Mouse (Mus musculus) stomach, embryonic 15.5 days (tissue): ENCODE results near the gene Macrod1. TPM values are rescaled to one million over a fixed set of nuclear protein-coding genes. Genes with fewer than 3 reads are reported as not detected.

Experiments
- ATAC-seq: fragments of 200-750 bp; cut with Nextera tagmentation; 2 replicates; pipeline ENCODE4 v1.8.0; 2017; ENCODE audit warnings: low read depth, moderate number of reproducible peaks, moderate TSS enrichment; ENCODE audit not compliant: insufficient read depth, low FRiP score
- H3K27ac ChIP-seq: fragments of 300-500 bp; sonication (generic); 2 replicates; pipeline ENCODE4 v1.5.1; 2015; ENCODE audit warnings: mild to moderate bottlenecking, inconsistent platforms
- H3K27me3 ChIP-seq: fragments of 300-500 bp; sonication (generic); replicated peaks from 2 replicates; pipeline ENCODE4 v1.6.1; 2015; ENCODE audit warnings: inconsistent platforms
- H3K36me3 ChIP-seq: fragments of 300-500 bp; sonication (generic); 2 replicates; pipeline ENCODE4 v1.6.1; 2015; ENCODE audit warnings: inconsistent platforms
- H3K4me1 ChIP-seq: fragments of 300-500 bp; sonication (generic); 2 replicates; pipeline ENCODE4 v1.6.1; 2015; ENCODE audit warnings: inconsistent platforms
- H3K4me2 ChIP-seq: fragments of 300-500 bp; sonication (generic); 2 replicates; pipeline ENCODE4 v1.6.1; 2015; ENCODE audit warnings: mild to moderate bottlenecking, inconsistent platforms
- H3K4me3 ChIP-seq: fragments of 300-500 bp; sonication (generic); replicated peaks from 2 replicates; pipeline ENCODE4 v1.5.1; 2015; ENCODE audit warnings: inconsistent platforms
- H3K9ac ChIP-seq: fragments of 300-500 bp; sonication (generic); 2 replicates; pipeline ENCODE4 v1.6.1; 2015; ENCODE audit warnings: inconsistent platforms
- H3K9me3 ChIP-seq: fragments of 300-500 bp; sonication (generic); 2 replicates; pipeline ENCODE4 v1.6.1; 2016; ENCODE audit warnings: inconsistent platforms
- WGBS: fragments of 180-500 bp; shearing (Covaris S2); methylation state at CpG from one replicate; pipeline ENCODE4 v1.1.7; 2015; 5-methylcytosine and 5-hydroxymethylcytosine counted together
- polyA plus RNA-seq: library from polyadenylated mRNA; unstranded; fragments of >200 nt; fragmentation: Nextera tagmentation; extraction: Ambion mirVana; gene quantifications from 2 replicates; pipeline ENCODE4 v1.2.1, GENCODE M21; 2015

Macrod1 gene
- polyA plus RNA-seq, 1 experiment from 2014 or later: 13.3 TPM

GRCm38 (mm10) chr19:7217926-7218267, 161.3 kb downstream of the Macrod1 start:
- Histone ChIP-seq H3K4me1 (peaks cover 27% of the 10 kb centered on the region), H3K4me2 (peak overlapping the region; percentile 51), H3K4me3 (peak overlapping the region; percentile 85), H3K27ac (no peak overlapping the region), H3K9ac (no peak overlapping the region), H3K9me3 (no peaks in the 10 kb centered on the region), H3K27me3 (no peaks in the 10 kb centered on the region), H3K36me3 (peaks cover 17% of the 10 kb centered on the region)
- ATAC-seq: peak; percentile 0; the same call in 1 of the 2 replicates
- WGBS: 7% methylated on average over 6 of the region's 6 CpGs

- H3K9me3 ChIP-seq: no peaks in the 10 kb centered on the region
- H3K9ac ChIP-seq: no peak overlapping the region
- 95% methylated on average over 5 of the region's 5 CpGs for WGBS
- H3K4me3 ChIP-seq: no peak overlapping the region
- H3K36me3 ChIP-seq: peaks cover 15% of the 10 kb centered on the region
- H3K4me2 ChIP-seq: no peak overlapping the region
- no peak overlapping the region for H3K27ac ChIP-seq
- no peak for ATAC-seq
- H3K4me1 ChIP-seq: peaks cover 27% of the 10 kb centered on the region
- no peaks in the 10 kb centered on the region for H3K27me3 ChIP-seq
Observed at GRCm38 (mm10) chr19:7218753-7219152, 162.1 kb downstream of the Macrod1 start.

GRCm38 (mm10) chr19:7222196-7222595, 165.6 kb downstream of the Macrod1 start:
- Histone ChIP-seq H3K36me3 (peaks cover 3% of the 10 kb centered on the region; the same call in 1 of the 2 replicates), H3K4me3 (no peak overlapping the region), H3K9me3 (no peaks in the 10 kb centered on the region), H3K4me1 (peaks cover 4% of the 10 kb centered on the region), H3K9ac (no peak overlapping the region), H3K27ac (no peak overlapping the region), H3K4me2 (no peak overlapping the region), H3K27me3 (no peaks in the 10 kb centered on the region)
- 78% methylated on average over 6 of the region's 6 CpGs for WGBS
- ATAC-seq: no peak

- H3K4me2 ChIP-seq: no peak overlapping the region
- no peak overlapping the region for H3K27ac ChIP-seq
- no peak overlapping the region for H3K9ac ChIP-seq
- no peaks in the 10 kb centered on the region for H3K4me1 ChIP-seq
- H3K36me3 ChIP-seq: peaks cover 12% of the 10 kb centered on the region
- no peaks in the 10 kb centered on the region for H3K9me3 ChIP-seq
- ATAC-seq: no peak
- H3K27me3 ChIP-seq: no peaks in the 10 kb centered on the region
- no peak overlapping the region for H3K4me3 ChIP-seq
Observed at GRCm38 (mm10) chr19:7223488-7223887, 166.9 kb downstream of the Macrod1 start.

GRCm38 (mm10) chr19:7224253-7224652, 167.6 kb downstream of the Macrod1 start:
- no peak overlapping the region for H3K4me2 ChIP-seq
- no peak for ATAC-seq
- WGBS: 88% methylated on average over 3 of the region's 3 CpGs
- no peaks in the 10 kb centered on the region for H3K4me1 ChIP-seq
- H3K9me3 ChIP-seq: no peaks in the 10 kb centered on the region
- no peaks in the 10 kb centered on the region for H3K27me3 ChIP-seq
- H3K9ac ChIP-seq: no peak overlapping the region
- H3K27ac ChIP-seq: no peak overlapping the region
- H3K4me3 ChIP-seq: no peak overlapping the region
- peaks cover 16% of the 10 kb centered on the region for H3K36me3 ChIP-seq

- no peaks in the 10 kb centered on the region for H3K4me1 ChIP-seq
- 84% methylated on average over 9 of the region's 9 CpGs for WGBS
Observed at GRCm38 (mm10) chr19:7225096-7225690, 168.6 kb downstream of the Macrod1 start.

GRCm38 (mm10) chr19:7226511-7226914, 169.9 kb downstream of the Macrod1 start:
- Histone ChIP-seq H3K4me3 (no peak overlapping the region), H3K9ac (no peak overlapping the region), H3K27ac (peak overlapping the region; percentile 58), H3K4me2 (no peak overlapping the region), H3K4me1 (no peaks in the 10 kb centered on the region), H3K36me3 (peaks cover 35% of the 10 kb centered on the region), H3K9me3 (no peaks in the 10 kb centered on the region), H3K27me3 (no peaks in the 10 kb centered on the region)
- ATAC-seq: peak; percentile 50
- 73% methylated on average over 6 of the region's 6 CpGs for WGBS

More at GRCm38 (mm10) chr19:7225096-7225690, 168.6 kb downstream of the Macrod1 start:
- Histone ChIP-seq H3K9me3 (no peaks in the 10 kb centered on the region), H3K36me3 (peaks cover 25% of the 10 kb centered on the region), H3K4me2 (no peak overlapping the region), H3K27me3 (no peaks in the 10 kb centered on the region), H3K9ac (no peak overlapping the region), H3K4me3 (no peak overlapping the region), H3K27ac (no peak overlapping the region)
- ATAC-seq: no peak

- H3K27ac ChIP-seq: no peak overlapping the region
- H3K27me3 ChIP-seq: no peaks in the 10 kb centered on the region
- H3K4me2 ChIP-seq: no peak overlapping the region
- H3K4me3 ChIP-seq: no peak overlapping the region
- H3K9ac ChIP-seq: no peak overlapping the region
- ATAC-seq: peak; percentile 72; the same call in 1 of the 2 replicates
- peaks cover under 1% of the 10 kb centered on the region for H3K4me1 ChIP-seq
- peaks cover 25% of the 10 kb centered on the region for H3K36me3 ChIP-seq
- H3K9me3 ChIP-seq: no peaks in the 10 kb centered on the region
- 55% methylated on average over 8 of the region's 8 CpGs for WGBS
Observed at GRCm38 (mm10) chr19:7234537-7235221, 178.1 kb downstream of the Macrod1 start.

GRCm38 (mm10) chr19:7235461-7235860, 178.9 kb downstream of the Macrod1 start:
- Histone ChIP-seq H3K27ac (no peak overlapping the region), H3K27me3 (no peaks in the 10 kb centered on the region), H3K4me1 (peaks cover 7% of the 10 kb centered on the region), H3K9me3 (no peaks in the 10 kb centered on the region), H3K4me3 (no peak overlapping the region), H3K4me2 (no peak overlapping the region), H3K9ac (no peak overlapping the region), H3K36me3 (peaks cover 17% of the 10 kb centered on the region)
- WGBS: 94% methylated on average over 9 of the region's 9 CpGs
- no peak for ATAC-seq

- H3K27me3 ChIP-seq: no peaks in the 10 kb centered on the region
- ATAC-seq: no peak
- WGBS: 92% methylated on average over 2 of the region's 2 CpGs
- H3K4me3 ChIP-seq: no peak overlapping the region
- H3K27ac ChIP-seq: no peak overlapping the region
- no peak overlapping the region for H3K9ac ChIP-seq
- peaks cover 7% of the 10 kb centered on the region for H3K4me1 ChIP-seq
- H3K9me3 ChIP-seq: no peaks in the 10 kb centered on the region
- H3K36me3 ChIP-seq: peaks cover 16% of the 10 kb centered on the region
- H3K4me2 ChIP-seq: no peak overlapping the region
Observed at GRCm38 (mm10) chr19:7236011-7236410, 179.4 kb downstream of the Macrod1 start.

GRCm38 (mm10) chr19:7236742-7237141, 180.1 kb downstream of the Macrod1 start:
- Histone ChIP-seq H3K4me1 (peaks cover 7% of the 10 kb centered on the region), H3K9ac (no peak overlapping the region), H3K27ac (no peak overlapping the region), H3K9me3 (no peaks in the 10 kb centered on the region), H3K36me3 (peaks cover 9% of the 10 kb centered on the region), H3K27me3 (no peaks in the 10 kb centered on the region), H3K4me3 (no peak overlapping the region), H3K4me2 (no peak overlapping the region)
- no peak for ATAC-seq
- WGBS: 87% methylated on average over 4 of the region's 4 CpGs

GRCm38 (mm10) chr19:7239574-7239973, 183.0 kb downstream of the Macrod1 start:
- Histone ChIP-seq H3K4me2 (peak overlapping the region; percentile 88), H3K9me3 (no peaks in the 10 kb centered on the region), H3K4me3 (peak overlapping the region; percentile 86; the same call in 1 of the 2 replicates), H3K27ac (no peak overlapping the region), H3K36me3 (peaks cover 5% of the 10 kb centered on the region), H3K27me3 (no peaks in the 10 kb centered on the region), H3K4me1 (peaks cover 7% of the 10 kb centered on the region), H3K9ac (peak overlapping the region; percentile 69; the same call in 1 of the 2 replicates)
- WGBS: 90% methylated on average over 3 of the region's 3 CpGs
- no peak for ATAC-seq
